Mouse (Mus musculus) MEL (cell line): ENCODE measurements around the gene Dpf2.

Source experiments
- CTCF ChIP-seq, 3 experiments: IDR thresholded peaks in 2 of 3; conservative IDR thresholded peaks in 1 of 3; 2 replicates each; pipeline ENCODE4 v1.5.1; 2011 to 2012; ENCODE audit warnings: low read length in 3 of 3, low read depth in 2 of 3, mild to moderate bottlenecking in 2 of 3, improper control_type of control experiment in 1 of 3, inconsistent platforms in 1 of 3, mixed read lengths in 1 of 3, moderate library complexity in 1 of 3; ENCODE audit not compliant: control insufficient read depth in 1 of 3, insufficient read depth in 1 of 3, poor library complexity in 1 of 3, severe bottlenecking in 1 of 3
- ELF1 ChIP-seq: IDR thresholded peaks from 2 replicates; pipeline ENCODE4 v1.6.1; 2014; ENCODE audit warnings: low read depth, mild to moderate bottlenecking, inconsistent platforms, low read length, improper control_type of control experiment, moderate library complexity
- POLR2A ChIP-seq, 2 experiments: IDR thresholded peaks; 2 replicates each; pipeline ENCODE4 v1.6.1; 2011 to 2012; ENCODE audit warnings: low read length in 2 of 2, mild to moderate bottlenecking in 2 of 2, control low read depth in 1 of 2, improper control_type of control experiment in 1 of 2, low read depth in 1 of 2, moderate library complexity in 1 of 2; ENCODE audit not compliant: control insufficient read depth in 1 of 2, insufficient read depth in 1 of 2, poor library complexity in 1 of 2
- POLR2AphosphoS5 ChIP-seq: IDR thresholded peaks from 2 replicates; pipeline ENCODE4 v1.6.1; 2012; ENCODE audit warnings: low read depth, borderline replicate concordance, mild to moderate bottlenecking, inconsistent platforms, low read length, moderate library complexity, mixed read lengths
- RAD21 ChIP-seq: IDR thresholded peaks from 2 replicates; pipeline ENCODE4 v1.6.1; 2011; ENCODE audit warnings: mild to moderate bottlenecking, low read depth, low read length, improper control_type of control experiment
- RCOR1 ChIP-seq: IDR thresholded peaks from 2 replicates; pipeline ENCODE4 v1.6.1; 2012; ENCODE audit warnings: low read depth, mild to moderate bottlenecking, inconsistent platforms, low read length, improper control_type of control experiment

DNA sequence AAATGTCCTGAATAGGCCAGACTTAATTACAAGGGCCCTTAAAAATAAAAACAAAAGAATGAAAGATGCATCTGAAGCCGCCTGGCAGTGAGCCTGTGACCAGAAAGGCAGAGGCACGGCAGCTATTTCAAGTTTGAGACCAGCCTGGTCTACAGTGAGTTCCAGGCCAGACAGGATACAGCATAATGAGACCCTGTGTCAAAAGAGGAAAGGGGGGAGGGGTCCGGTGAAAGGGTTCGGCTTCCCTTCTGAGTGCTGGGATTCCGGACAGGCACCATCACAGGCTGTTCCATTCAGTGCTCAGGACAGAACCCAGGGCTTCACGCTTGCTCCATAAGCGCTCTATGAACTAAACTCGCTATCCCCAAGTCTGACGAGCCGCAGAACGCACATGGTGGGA lies 14.2 kb upstream of the Dpf2 start:
- TF ChIP-seq ELF1 (no peak), CTCF (IDR thresholded peaks at IDR 0.05 in 2 of 3, conservative IDR thresholded peaks at IDR 0.05 in 1 of 3; ENCODE audit: control insufficient read depth in 1 of 3, insufficient read depth in 1 of 3, low read depth in 2 of 3, low read length in 3 of 3, poor library complexity in 1 of 3, severe bottlenecking in 1 of 3) (no peak), RAD21 (no peak), POLR2A (IDR thresholded peaks at IDR 0.05; ENCODE audit: control insufficient read depth in 1 of 2, insufficient read depth in 1 of 2, low read depth in 1 of 2, low read length in 2 of 2, poor library complexity in 1 of 2) (no peak), POLR2AphosphoS5 (no peak), RCOR1 (no peak)
